Mouse (Mus musculus) embryonic facial prominence, embryonic 11.5 days (tissue): ENCODE measurements around the gene Maml1. TPM values are rescaled to one million over a fixed set of nuclear protein-coding genes. Genes with fewer than 3 reads are reported as not detected.

Source experiments
- ATAC-seq: fragments of 200-750 bp; cut with Nextera tagmentation; replicated peaks from 2 replicates; pipeline ENCODE4 v1.8.0; 2017; ENCODE audit warnings: low read depth; ENCODE audit not compliant: insufficient number of reproducible peaks, low FRiP score, low TSS enrichment
- DNase-seq: peaks from one replicate; pipeline ENCODE4 v3.0.0-alpha.2; 2015; ENCODE audit warnings: low spot score
- H3K27ac ChIP-seq: fragments of 300-500 bp; sonication (generic); replicated peaks from 2 replicates; pipeline ENCODE4 v1.5.1; 2014; ENCODE audit warnings: mild to moderate bottlenecking, low read depth, low read length, control low read depth
- H3K27me3 ChIP-seq: fragments of 300-500 bp; sonication (generic); 2 replicates; pipeline ENCODE4 v1.6.1; 2014; ENCODE audit warnings: mild to moderate bottlenecking, low read length, moderate library complexity, mixed read lengths; ENCODE audit not compliant: control insufficient read depth, insufficient read depth
- H3K36me3 ChIP-seq: fragments of 300-500 bp; sonication (generic); replicated peaks from 2 replicates; pipeline ENCODE4 v1.6.1; 2014; ENCODE audit warnings: low read depth, mild to moderate bottlenecking, low read length, moderate library complexity, mixed read lengths; ENCODE audit not compliant: control insufficient read depth, insufficient read depth
- H3K4me1 ChIP-seq: fragments of 300-500 bp; sonication (generic); 2 replicates; pipeline ENCODE4 v1.6.1; 2014; ENCODE audit warnings: low read length, mixed read lengths; ENCODE audit not compliant: control insufficient read depth, insufficient read depth
- H3K4me2 ChIP-seq: fragments of 300-500 bp; sonication (generic); 2 replicates; pipeline ENCODE4 v1.6.1; 2014; ENCODE audit warnings: low read depth, mild to moderate bottlenecking, control low read depth, low read length, moderate library complexity
- H3K4me3 ChIP-seq: fragments of 300-500 bp; sonication (generic); 2 replicates; pipeline ENCODE4 v1.5.1; 2014; ENCODE audit warnings: low read depth, low read length, control low read depth
- H3K9ac ChIP-seq: fragments of 300-500 bp; sonication (generic); replicated peaks from 2 replicates; pipeline ENCODE4 v1.6.1; 2014; ENCODE audit warnings: mild to moderate bottlenecking, control low read depth, low read length
- H3K9me3 ChIP-seq: fragments of 300-500 bp; sonication (generic); replicated peaks from 2 replicates; pipeline ENCODE4 v1.6.1; 2016; ENCODE audit warnings: mild to moderate bottlenecking, low read length, inconsistent platforms, mixed read lengths; ENCODE audit not compliant: control insufficient read depth
- WGBS: fragments of 180-500 bp; shearing (Covaris S2); extraction: QIAGEN DNeasy Blood & Tissue Kit; methylation state at CpG from one replicate; pipeline ENCODE4 v1.1.7; 2014; 5-methylcytosine and 5-hydroxymethylcytosine counted together
- polyA plus RNA-seq: library from polyadenylated mRNA; unstranded; fragments of >200 nt; fragmentation: Nextera tagmentation; extraction: Ambion mirVana; gene quantifications from 2 replicates; pipeline ENCODE4 v1.2.1, GENCODE M21; 2014

Maml1 gene
- polyA plus RNA-seq, result 10.8 and 11.9 TPM in 2 replicates

DNA sequence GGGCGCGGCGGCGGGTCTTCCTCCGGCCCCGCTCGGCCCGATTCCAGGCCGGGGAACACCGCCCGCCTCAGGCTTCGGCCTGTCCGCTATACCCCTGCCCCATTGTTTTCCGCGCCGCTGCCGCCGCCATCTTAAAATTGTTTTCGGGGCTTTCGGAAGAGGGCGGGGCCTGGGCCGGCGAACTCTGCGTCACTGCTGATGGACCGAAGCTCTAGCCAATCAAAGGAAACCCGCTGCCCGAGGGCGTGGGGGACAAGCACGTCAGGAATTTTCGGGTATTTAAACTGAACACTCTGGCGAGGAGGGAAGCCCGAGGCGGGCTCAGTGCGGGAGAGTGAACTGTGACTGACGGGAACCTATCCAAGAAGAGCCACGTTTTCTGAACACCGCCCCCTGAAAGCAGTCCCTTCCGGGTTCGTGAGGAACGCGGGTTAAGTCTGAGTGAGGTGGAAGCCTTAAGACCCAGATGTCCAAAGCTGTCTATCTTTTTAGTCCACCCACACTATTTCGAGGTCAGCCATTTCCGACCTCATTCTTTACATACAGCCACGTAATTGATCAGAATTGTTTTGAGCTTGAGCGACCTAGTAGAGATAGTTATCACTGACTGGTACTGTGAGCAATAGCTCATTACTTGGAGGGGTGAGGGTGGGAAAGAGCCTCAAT is at the start of gene Maml1:
Gene Maml1 (minus strand): TSS at position 122 of the 666 bp plus-strand sequence.
- DNase-seq (peak; percentile 99), ATAC-seq (peak; percentile 96)
- H3K4me3 ChIP-seq, result peak within 1 kb of the TSS; percentile 94
- H3K4me2 ChIP-seq, result peak within 1 kb of the TSS; percentile 48
- peaks cover 11% of the 10 kb centered on the region for H3K36me3 ChIP-seq
- no peaks in the 10 kb centered on the region for H3K27me3 ChIP-seq
- H3K9me3 ChIP-seq, result no peaks in the 10 kb centered on the region
- H3K9ac ChIP-seq, result peak within 1 kb of the TSS; percentile 98
- H3K4me1 ChIP-seq, result no peaks in the 10 kb centered on the region; the same call in 1 of the 2 replicates
- H3K27ac ChIP-seq, result peak within 1 kb of the TSS; percentile 96
- WGBS, result under 1% methylated on average over 45 of the region's 45 CpGs

DNA sequence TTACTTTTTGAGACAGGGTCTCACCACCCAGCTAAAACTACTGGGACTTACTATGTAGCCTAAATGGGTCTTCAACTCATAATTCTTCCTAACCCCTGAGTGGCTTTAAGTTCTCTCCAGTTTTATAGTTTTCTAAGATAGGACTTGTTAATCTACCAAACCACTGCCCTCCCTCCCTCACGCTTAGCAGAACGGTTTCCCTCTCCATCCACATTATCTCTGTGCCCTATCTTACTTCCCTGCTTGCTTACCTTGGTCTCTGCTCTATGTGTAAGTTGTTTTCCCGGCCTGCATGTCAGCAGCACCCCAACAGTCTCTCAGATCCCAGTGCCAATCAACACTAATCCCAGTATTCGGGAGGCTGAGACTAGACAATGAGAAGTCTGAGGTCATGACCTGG is 44.8 kb upstream of the Maml1 start:
- no peak overlapping the region for H3K27ac ChIP-seq
- no peak for ATAC-seq
- H3K9ac ChIP-seq, result no peak overlapping the region
- H3K9me3 ChIP-seq, result no peaks in the 10 kb centered on the region
- no peak for DNase-seq
- H3K4me3 ChIP-seq, result no peak overlapping the region
- no peak overlapping the region for H3K4me2 ChIP-seq
- no peaks in the 10 kb centered on the region for H3K36me3 ChIP-seq
- 77% methylated on average over 4 of the region's 4 CpGs for WGBS
- H3K27me3 ChIP-seq, result no peaks in the 10 kb centered on the region
- H3K4me1 ChIP-seq, result no peaks in the 10 kb centered on the region

DNA sequence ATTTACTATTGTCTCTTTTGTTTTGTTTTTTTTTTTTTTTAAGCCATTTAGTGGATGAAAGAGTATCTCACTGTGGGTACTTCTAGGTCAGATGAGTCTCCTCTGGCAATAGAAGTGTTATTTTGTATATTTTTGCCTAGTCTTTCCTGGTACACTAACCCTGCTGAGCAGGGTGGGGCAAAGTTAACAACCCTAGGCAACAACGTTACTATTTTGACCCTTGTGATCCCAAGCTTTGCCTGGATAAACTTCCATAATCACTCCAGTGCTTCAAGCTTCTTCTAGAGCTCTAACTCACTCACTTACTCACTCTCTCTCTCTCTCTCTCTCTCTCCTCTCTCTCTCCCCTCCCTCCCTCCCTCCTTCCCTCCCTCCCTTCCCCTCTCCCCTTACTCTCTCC is 44.0 kb upstream of the Maml1 start:
- no peak overlapping the region for H3K4me2 ChIP-seq
- no peaks in the 10 kb centered on the region for H3K27me3 ChIP-seq
- H3K9ac ChIP-seq, result no peak overlapping the region
- no peak for DNase-seq
- no peak overlapping the region for H3K27ac ChIP-seq
- no peaks in the 10 kb centered on the region for H3K4me1 ChIP-seq
- no peak overlapping the region for H3K4me3 ChIP-seq
- H3K9me3 ChIP-seq, result no peaks in the 10 kb centered on the region
- WGBS, result 47% methylated on average over 1 of the region's 1 CpGs
- H3K36me3 ChIP-seq, result no peaks in the 10 kb centered on the region
- ATAC-seq, result no peak

DNA sequence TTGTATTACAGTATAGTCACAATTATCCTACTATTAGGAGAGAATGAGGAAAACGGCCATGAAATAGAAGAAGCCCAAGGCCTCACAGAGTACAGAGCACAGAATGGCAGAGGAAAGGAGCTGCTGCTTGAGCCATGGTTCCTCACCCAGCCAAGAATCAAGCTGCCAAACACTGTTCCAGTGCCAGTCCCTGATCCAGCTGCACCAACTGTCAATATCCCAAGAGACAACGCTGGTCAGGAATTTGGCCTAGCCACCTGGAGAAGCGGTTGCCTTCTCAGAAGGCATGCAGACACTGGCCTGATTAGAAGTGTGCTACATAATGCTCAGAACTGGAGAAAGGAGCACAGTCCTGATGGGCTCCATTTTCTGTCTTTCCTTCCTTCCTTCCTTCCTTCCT is 41.1 kb upstream of the Maml1 start:
- Histone ChIP-seq H3K4me3 (no peak overlapping the region), H3K27me3 (no peaks in the 10 kb centered on the region), H3K9ac (no peak overlapping the region), H3K36me3 (no peaks in the 10 kb centered on the region), H3K9me3 (no peaks in the 10 kb centered on the region), H3K4me2 (no peak overlapping the region), H3K27ac (no peak overlapping the region), H3K4me1 (no peaks in the 10 kb centered on the region)
- ATAC-seq, result no peak
- 91% methylated on average over 3 of the region's 3 CpGs for WGBS
- DNase-seq, result no peak

DNA sequence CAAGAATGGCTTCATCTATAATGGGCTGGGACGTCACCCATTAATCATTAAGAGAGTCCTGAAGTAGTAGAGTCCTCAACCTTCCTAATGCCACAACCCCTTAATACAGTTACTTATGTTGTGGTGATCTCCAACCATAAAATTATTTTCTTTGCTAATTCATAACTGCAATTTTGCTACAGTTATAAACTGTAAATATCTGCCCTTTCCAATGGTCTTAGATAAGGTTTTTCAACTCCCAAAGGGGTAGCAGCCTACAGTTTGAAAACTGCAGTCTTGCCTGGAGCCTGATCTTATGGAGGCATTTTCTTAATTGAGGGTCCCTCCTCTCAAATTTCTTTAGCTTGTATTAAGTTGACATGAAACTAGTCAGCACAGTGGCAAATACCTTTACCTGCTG is 37.3 kb upstream of the Maml1 start:
- 96% methylated on average over 1 of the region's 1 CpGs for WGBS
- no peak for DNase-seq

DNA sequence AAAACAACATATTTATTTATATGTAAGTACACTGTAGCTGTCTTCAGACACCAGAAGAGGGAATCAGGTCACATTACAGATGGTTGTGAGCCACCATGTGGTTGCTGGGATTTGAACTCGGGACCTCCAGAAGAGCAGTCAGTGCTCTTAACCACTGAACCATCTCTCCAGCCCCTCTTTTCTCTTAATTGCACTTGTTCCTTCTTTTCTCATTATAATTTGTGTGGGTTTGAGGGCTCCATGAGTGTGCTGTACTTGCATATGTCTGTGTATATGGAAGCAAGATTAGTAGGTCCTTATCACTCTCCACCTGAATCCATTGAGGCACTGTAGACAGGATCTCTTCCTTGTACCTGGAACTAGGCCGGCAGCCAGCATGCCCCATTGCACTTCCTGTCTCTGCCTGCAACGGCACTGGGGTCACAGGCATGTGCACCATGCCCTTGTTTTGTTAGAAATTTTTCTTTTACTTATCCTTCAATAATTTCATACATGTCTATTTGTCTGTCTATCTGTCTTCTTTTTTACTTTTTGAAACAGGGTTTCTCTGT is 36.0 kb upstream of the Maml1 start:
- no peak for ATAC-seq
- WGBS, result 91% methylated on average over 3 of the region's 3 CpGs
- no peak overlapping the region for H3K27ac ChIP-seq
- H3K4me2 ChIP-seq, result no peak overlapping the region
- no peak for DNase-seq
- no peaks in the 10 kb centered on the region for H3K9me3 ChIP-seq
- H3K27me3 ChIP-seq, result no peaks in the 10 kb centered on the region
- no peak overlapping the region for H3K4me3 ChIP-seq
- no peaks in the 10 kb centered on the region for H3K36me3 ChIP-seq
- no peaks in the 10 kb centered on the region for H3K4me1 ChIP-seq
- no peak overlapping the region for H3K9ac ChIP-seq

More for the DNA sequence above, 37.3 kb upstream of the Maml1 start:
- Histone ChIP-seq H3K9ac (no peak overlapping the region), H3K27me3 (no peaks in the 10 kb centered on the region), H3K4me2 (no peak overlapping the region), H3K4me1 (no peaks in the 10 kb centered on the region), H3K36me3 (no peaks in the 10 kb centered on the region), H3K27ac (no peak overlapping the region), H3K4me3 (no peak overlapping the region), H3K9me3 (no peaks in the 10 kb centered on the region)
- no peak for ATAC-seq

DNA sequence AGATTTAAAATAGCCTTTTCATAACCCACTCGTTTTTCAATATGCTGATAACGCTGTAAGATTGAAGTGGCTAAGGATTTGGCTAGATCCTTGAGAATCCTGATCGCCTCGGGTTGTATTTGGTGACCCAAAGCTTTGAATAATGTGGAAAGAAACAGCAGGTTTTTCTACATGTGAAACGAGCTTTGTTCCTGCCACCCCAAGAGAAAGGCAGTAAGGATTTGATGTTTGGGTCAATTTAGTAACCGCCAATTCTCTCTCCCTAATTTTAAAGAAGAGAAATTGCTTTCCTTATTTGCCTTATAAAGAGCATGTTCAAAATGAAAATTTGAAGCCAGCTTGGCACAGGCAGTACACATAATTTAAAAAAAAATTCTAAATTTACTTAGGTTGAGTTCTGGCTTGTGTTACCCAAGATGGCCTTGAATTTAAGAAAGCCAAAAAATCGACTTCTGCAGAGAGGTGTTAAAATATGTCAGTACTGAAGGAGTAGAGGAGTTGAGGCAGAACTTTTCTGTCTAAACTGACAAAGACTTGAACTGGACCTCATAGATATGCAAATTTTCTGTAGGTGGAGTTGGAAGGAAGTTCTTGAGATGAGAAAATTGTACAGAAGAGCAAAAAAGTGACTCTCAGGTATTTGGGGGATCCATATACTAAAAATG is 34.3 kb upstream of the Maml1 start:
- H3K9ac ChIP-seq, result peak overlapping the region; percentile 96
- no peaks in the 10 kb centered on the region for H3K4me1 ChIP-seq
- ATAC-seq (no peak), DNase-seq (peak; percentile 9)
- peak overlapping the region; percentile 69 for H3K27ac ChIP-seq
- H3K27me3 ChIP-seq, result no peaks in the 10 kb centered on the region
- no peaks in the 10 kb centered on the region for H3K9me3 ChIP-seq
- 12% methylated on average over 7 of the region's 7 CpGs for WGBS
- peak overlapping the region; percentile 91 for H3K4me3 ChIP-seq
- H3K4me2 ChIP-seq, result peak overlapping the region; percentile 46
- no peaks in the 10 kb centered on the region for H3K36me3 ChIP-seq
